Mouse (Mus musculus): ENCODE results near the gene Chst11.

GRCm38 (mm10) chr10:82985700-82986131 is 418 bp downstream of the Chst11 start:
- no peak for TF ChIP-seq POLR2A (IDR thresholded peaks at IDR 0.05; ENCODE audit: insufficient read depth, low read length)
- TF ChIP-seq CTCF (IDR thresholded peaks at IDR 0.05; ENCODE audit: low read depth, low read length), result no peak
- no peak for TF ChIP-seq EP300 (IDR thresholded peaks at IDR 0.05; ENCODE audit: insufficient read depth, low read depth, low read length)

Measured in ES-Bruce4 (cell line).